Mouse (Mus musculus) MEL (cell line): Measurements from ENCODE around the gene Ppp1r14b. TPM values are rescaled to one million over a fixed set of nuclear protein-coding genes. Genes with fewer than 3 reads are reported as not detected.
A peak's percentile ranks its signal among the peaks of the same experiment; 100 is the strongest.

Experiments
- DNase-seq: peaks from one replicate; pipeline ENCODE4 v3.0.0; 2011; ENCODE audit warnings: low read depth, low spot score
- H3K27ac ChIP-seq: 2 replicates; pipeline ENCODE4 v1.5.1; 2012; ENCODE audit warnings: low read depth, mild to moderate bottlenecking, control low read depth, low read length, moderate library complexity; ENCODE audit not compliant: control insufficient read depth
- H3K27me3 ChIP-seq, 2 experiments: fragments of 150-350 bp in 1 of 2; sonication (generic) in 1 of 2; 2 replicates each; pipeline ENCODE4 v1.6.1; 2012; ENCODE audit warnings: low read length in 2 of 2, mild to moderate bottlenecking in 2 of 2, improper control_type of control experiment in 1 of 2, moderate library complexity in 1 of 2; ENCODE audit not compliant: insufficient read depth in 2 of 2, control insufficient read depth in 1 of 2
- H3K36me3 ChIP-seq, 2 experiments: 2 replicates each; pipeline ENCODE4 v1.6.1; 2012 to 2014; ENCODE audit warnings: low read length in 2 of 2, improper control_type of control experiment in 1 of 2, inconsistent platforms in 1 of 2, mild to moderate bottlenecking in 1 of 2; ENCODE audit not compliant: insufficient read depth in 2 of 2, control insufficient read depth in 1 of 2
- H3K4me1 ChIP-seq, 2 experiments: fragments of 150-350 bp in 1 of 2; sonication (generic) in 1 of 2; 2 replicates each; pipeline ENCODE4 v1.6.1; 2012; ENCODE audit warnings: low read length in 2 of 2, improper control_type of control experiment in 1 of 2, mild to moderate bottlenecking in 1 of 2; ENCODE audit not compliant: insufficient read depth in 2 of 2, control insufficient read depth in 1 of 2
- H3K4me3 ChIP-seq, 2 experiments: fragments of 150-350 bp in 1 of 2; sonication (generic) in 1 of 2; 2 replicates each; pipeline ENCODE4 v1.5.1; 2012; ENCODE audit warnings: low read depth in 2 of 2, low read length in 2 of 2, mild to moderate bottlenecking in 2 of 2, moderate library complexity in 2 of 2, control low read depth in 1 of 2, improper control_type of control experiment in 1 of 2; ENCODE audit not compliant: control insufficient read depth in 1 of 2, insufficient read depth in 1 of 2
- H3K79me2 ChIP-seq: 2 replicates; pipeline ENCODE4 v1.6.1; 2012; ENCODE audit warnings: mild to moderate bottlenecking, low read length, moderate library complexity; ENCODE audit not compliant: control insufficient read depth, poor library complexity, insufficient read depth
- H3K9ac ChIP-seq: 2 replicates; pipeline ENCODE4 v1.6.1; 2012; ENCODE audit warnings: low read depth, mild to moderate bottlenecking, control low read depth, low read length, moderate library complexity; ENCODE audit not compliant: control insufficient read depth, poor library complexity, severe bottlenecking
- H3K9me3 ChIP-seq: fragments of 150-350 bp; sonication (generic); replicated peaks from 2 replicates; pipeline ENCODE4 v1.6.1; 2012; ENCODE audit warnings: mild to moderate bottlenecking, low read length, improper control_type of control experiment, moderate library complexity; ENCODE audit not compliant: insufficient read depth
- BHLHE40 ChIP-seq: IDR thresholded peaks from 2 replicates; pipeline ENCODE4 v1.6.1; 2012; ENCODE audit warnings: low read depth, mild to moderate bottlenecking, inconsistent platforms, low read length, improper control_type of control experiment, borderline replicate concordance
- CHD1 ChIP-seq: IDR thresholded peaks from 2 replicates; pipeline ENCODE4 v1.6.1; 2012; ENCODE audit warnings: low read depth, mild to moderate bottlenecking, inconsistent platforms, low read length, improper control_type of control experiment
- E2F4 ChIP-seq: IDR thresholded peaks from 2 replicates; pipeline ENCODE4 v1.6.1; 2011; ENCODE audit warnings: low read depth, low read length, improper control_type of control experiment, borderline replicate concordance
- ELF1 ChIP-seq: IDR thresholded peaks from 2 replicates; pipeline ENCODE4 v1.6.1; 2014; ENCODE audit warnings: low read depth, mild to moderate bottlenecking, inconsistent platforms, low read length, improper control_type of control experiment, moderate library complexity
- EP300 ChIP-seq, 2 experiments: IDR thresholded peaks; 2 replicates each; pipeline ENCODE4 v1.6.1; 2011; ENCODE audit warnings: improper control_type of control experiment in 2 of 2, low read length in 2 of 2, low read depth in 1 of 2, mild to moderate bottlenecking in 1 of 2
- ETS1 ChIP-seq: IDR thresholded peaks from 2 replicates; pipeline ENCODE4 v1.6.1; 2012; ENCODE audit warnings: low read depth, mild to moderate bottlenecking, inconsistent platforms, low read length, improper control_type of control experiment, moderate library complexity
- GABPA ChIP-seq: IDR thresholded peaks from 2 replicates; pipeline ENCODE4 v1.6.1; 2012; ENCODE audit warnings: low read depth, mild to moderate bottlenecking, inconsistent platforms, low read length, improper control_type of control experiment, moderate library complexity
- JUND ChIP-seq: IDR thresholded peaks from 2 replicates; pipeline ENCODE4 v1.6.1; 2011; ENCODE audit warnings: low read depth, mild to moderate bottlenecking, improper control_type of control experiment, low read length
- KAT2A ChIP-seq: conservative IDR thresholded peaks from 2 replicates; pipeline ENCODE4 v1.6.1; 2012; ENCODE audit warnings: low read depth, low read length, improper control_type of control experiment, inconsistent platforms
- MAFK ChIP-seq: IDR thresholded peaks from 2 replicates; pipeline ENCODE4 v1.6.1; 2011; ENCODE audit warnings: low read depth, mild to moderate bottlenecking, low read length, improper control_type of control experiment, borderline replicate concordance
- MAX ChIP-seq: IDR thresholded peaks from 2 replicates; pipeline ENCODE4 v1.6.1; 2011; ENCODE audit warnings: low read length, improper control_type of control experiment
- MAZ ChIP-seq: IDR thresholded peaks from 2 replicates; pipeline ENCODE4 v1.6.1; 2012; ENCODE audit warnings: low read depth, mild to moderate bottlenecking, inconsistent platforms, low read length, improper control_type of control experiment
- MEF2A ChIP-seq: IDR thresholded peaks from 2 replicates; pipeline ENCODE4 v1.6.1; 2014; ENCODE audit warnings: low read depth, mild to moderate bottlenecking, inconsistent platforms, low read length, improper control_type of control experiment; ENCODE audit not compliant: poor library complexity, insufficient replicate concordance, severe bottlenecking; ENCODE audit errors: extremely low read depth
- MXI1 ChIP-seq: IDR thresholded peaks from 2 replicates; pipeline ENCODE4 v1.6.1; 2011; ENCODE audit warnings: mild to moderate bottlenecking, low read depth, low read length, improper control_type of control experiment
- MYB ChIP-seq: IDR thresholded peaks from 2 replicates; pipeline ENCODE4 v1.6.1; 2011; ENCODE audit warnings: mild to moderate bottlenecking, low read depth, low read length, improper control_type of control experiment
- NRF1 ChIP-seq: IDR thresholded peaks from 2 replicates; pipeline ENCODE4 v1.6.1; 2014; ENCODE audit warnings: low read depth, mild to moderate bottlenecking, inconsistent platforms, low read length, improper control_type of control experiment, moderate library complexity; ENCODE audit not compliant: poor library complexity, insufficient read depth, severe bottlenecking
- POLR2A ChIP-seq, 2 experiments: IDR thresholded peaks; 2 replicates each; pipeline ENCODE4 v1.6.1; 2011 to 2012; ENCODE audit warnings: low read length in 2 of 2, mild to moderate bottlenecking in 2 of 2, control low read depth in 1 of 2, improper control_type of control experiment in 1 of 2, low read depth in 1 of 2, moderate library complexity in 1 of 2; ENCODE audit not compliant: control insufficient read depth in 1 of 2, insufficient read depth in 1 of 2, poor library complexity in 1 of 2
- POLR2AphosphoS2 ChIP-seq: IDR thresholded peaks from 2 replicates; pipeline ENCODE4 v1.6.1; 2011; ENCODE audit warnings: low read length, improper control_type of control experiment
- POLR2AphosphoS5 ChIP-seq: IDR thresholded peaks from 2 replicates; pipeline ENCODE4 v1.6.1; 2012; ENCODE audit warnings: low read depth, borderline replicate concordance, mild to moderate bottlenecking, inconsistent platforms, low read length, moderate library complexity, mixed read lengths
- RAD21 ChIP-seq: IDR thresholded peaks from 2 replicates; pipeline ENCODE4 v1.6.1; 2011; ENCODE audit warnings: mild to moderate bottlenecking, low read depth, low read length, improper control_type of control experiment
- RCOR1 ChIP-seq: IDR thresholded peaks from 2 replicates; pipeline ENCODE4 v1.6.1; 2012; ENCODE audit warnings: low read depth, mild to moderate bottlenecking, inconsistent platforms, low read length, improper control_type of control experiment
- SIN3A ChIP-seq: IDR thresholded peaks from 2 replicates; pipeline ENCODE4 v1.6.1; 2012; ENCODE audit warnings: low read length, improper control_type of control experiment, inconsistent platforms
- SMC3 ChIP-seq: IDR thresholded peaks from 2 replicates; pipeline ENCODE4 v1.6.1; 2011; ENCODE audit warnings: low read depth, low read length, improper control_type of control experiment
- TAL1 ChIP-seq: IDR thresholded peaks from 2 replicates; pipeline ENCODE4 v1.6.1; 2012; ENCODE audit warnings: mild to moderate bottlenecking, inconsistent platforms, low read length, moderate library complexity, mixed read lengths
- TBP ChIP-seq: IDR thresholded peaks from 2 replicates; pipeline ENCODE4 v1.8.0; 2011; ENCODE audit warnings: low read depth, low read length, improper control_type of control experiment
- UBTF ChIP-seq: IDR thresholded peaks from 2 replicates; pipeline ENCODE4 v1.6.1; 2012; ENCODE audit warnings: low read depth, mild to moderate bottlenecking, inconsistent platforms, low read length, improper control_type of control experiment, moderate library complexity, borderline replicate concordance; ENCODE audit not compliant: insufficient read depth
- USF1 ChIP-seq: IDR thresholded peaks from 2 replicates; pipeline ENCODE4 v1.6.1; 2014; ENCODE audit warnings: low read depth, mild to moderate bottlenecking, inconsistent platforms, low read length, improper control_type of control experiment, moderate library complexity
- USF2 ChIP-seq, 2 experiments: IDR thresholded peaks; 2 replicates each; pipeline ENCODE4 v1.6.1; 2011 to 2012; ENCODE audit warnings: improper control_type of control experiment in 2 of 2, low read length in 2 of 2, borderline replicate concordance in 1 of 2, inconsistent platforms in 1 of 2, low read depth in 1 of 2, mild to moderate bottlenecking in 1 of 2; ENCODE audit not compliant: insufficient read depth in 1 of 2
- ZC3H11A ChIP-seq: IDR thresholded peaks from 2 replicates; pipeline ENCODE4 v1.6.1; 2012; ENCODE audit warnings: low read depth, mild to moderate bottlenecking, inconsistent platforms, low read length, improper control_type of control experiment
- ZKSCAN1 ChIP-seq: IDR thresholded peaks from 2 replicates; pipeline ENCODE4 v1.6.1; 2012; ENCODE audit warnings: low read depth, mild to moderate bottlenecking, inconsistent platforms, low read length, improper control_type of control experiment, moderate library complexity
- ZMIZ1 ChIP-seq: IDR thresholded peaks from 2 replicates; pipeline ENCODE4 v1.6.1; 2012; ENCODE audit warnings: low read depth, mild to moderate bottlenecking, inconsistent platforms, low read length, improper control_type of control experiment, moderate library complexity
- polyA plus RNA-seq, 2 experiments: library from polyadenylated mRNA; stranded (reverse) in 1 of 2; unstranded in 1 of 2; fragments of >175 nt in 1 of 2; fragments of >200 nt in 1 of 2; gene quantifications; 2 replicates each; pipeline versions ENCODE4 v1.2.1 to v1.2.4; 2012; ENCODE audit warnings: low replicate concordance in 2 of 2, low read depth in 1 of 2; ENCODE audit not compliant: insufficient read length in 2 of 2, insufficient read depth in 1 of 2, missing spikeins in 1 of 2
- total RNA-seq: library from RNA; depleted of rRNA; stranded (reverse); fragments of 300-350 nt; gene quantifications from 2 replicates; pipeline ENCODE4 v1.2.3, GENCODE M21; 2012

Ppp1r14b gene
- total and polyA plus RNA-seq, 3 experiments: 349 to 467 TPM; not detected in 1

DNA sequence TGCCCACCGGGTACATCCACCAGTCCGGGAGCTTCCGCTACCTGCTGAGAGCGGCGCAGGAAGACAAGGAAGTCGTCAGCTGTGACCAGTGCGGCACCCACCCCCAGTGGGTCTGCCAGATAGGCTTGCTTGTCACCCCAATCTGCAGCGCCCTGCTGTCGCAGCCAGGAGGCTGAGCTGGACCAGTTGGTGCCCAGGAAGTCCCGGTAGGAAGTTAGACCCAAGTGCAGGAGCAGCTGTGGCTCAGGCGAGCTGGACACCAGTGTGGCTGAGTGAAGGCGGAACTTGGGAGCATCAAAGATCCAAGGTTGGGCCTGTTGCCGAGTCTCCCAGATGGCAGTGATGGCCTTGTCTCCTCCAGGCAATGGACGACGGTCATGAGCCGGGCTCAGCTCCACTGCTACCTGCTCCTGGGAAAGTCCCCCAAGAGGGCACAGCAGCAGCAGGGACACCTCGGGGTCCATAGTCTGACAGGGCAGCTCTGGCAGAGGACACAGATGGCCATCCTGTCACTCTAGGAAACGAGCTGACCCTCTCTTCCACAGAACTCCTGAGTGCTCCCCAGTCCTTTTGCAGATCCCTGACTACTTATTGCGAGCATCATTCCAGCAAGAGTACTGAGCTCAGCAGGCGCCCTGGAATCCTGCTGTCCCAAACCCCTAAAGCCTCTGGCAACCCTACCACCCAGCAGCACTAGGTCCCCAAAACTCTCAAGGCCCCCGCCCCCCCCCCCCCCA is 20.7 kb downstream of the Ppp1r14b start (continued):
- TF ChIP-seq ZMIZ1: no peak
- no peak for TF ChIP-seq RAD21
- TF ChIP-seq MAX: no peak
- TF ChIP-seq EP300 (IDR thresholded peaks at IDR 0.05; ENCODE audit: low read depth in 1 of 2, low read length in 2 of 2): no peak
- no peak for TF ChIP-seq JUND
- no peak for TF ChIP-seq RCOR1
- no peak for TF ChIP-seq TBP
- no peak for TF ChIP-seq CHD1
- peak; percentile 57; the same call in 1 of the 2 replicates for TF ChIP-seq ETS1
- no peak for TF ChIP-seq ZKSCAN1
- TF ChIP-seq MEF2A: no peak
- peak; percentile 54; the same call in 1 of the 2 replicates for TF ChIP-seq ELF1
- TF ChIP-seq UBTF: no peak
- TF ChIP-seq E2F4: no peak
- no peak for TF ChIP-seq ZC3H11A
- TF ChIP-seq NRF1: no peak
- no peak for TF ChIP-seq USF2 (IDR thresholded peaks at IDR 0.05; ENCODE audit: borderline replicate concordance in 1 of 2, insufficient read depth in 1 of 2, low read depth in 1 of 2, low read length in 2 of 2)
- TF ChIP-seq POLR2AphosphoS5: no peak
- no peak for TF ChIP-seq MAFK
- no peak for TF ChIP-seq POLR2AphosphoS2
- TF ChIP-seq SIN3A: no peak

- H3K27me3 ChIP-seq: no peaks in the 10 kb centered on the region
- peaks cover 4% of the 10 kb centered on the region; the same call in 1 of the 2 replicates for H3K79me2 ChIP-seq
- H3K27ac ChIP-seq: peak within 1 kb of the TSS; percentile 45
- H3K9me3 ChIP-seq: no peaks in the 10 kb centered on the region
- H3K4me1 ChIP-seq: peaks cover 2 to 22% of the 10 kb centered on the region in 2 experiments; a peak in 3 of 4 replicates
- peak; percentile 94 for DNase-seq
- peak within 1 kb of the TSS; percentile 78 for H3K9ac ChIP-seq
- peak within 1 kb of the TSS; percentile 63 to 89 for H3K4me3 ChIP-seq
- H3K36me3 ChIP-seq: peaks cover 2 to 3% of the 10 kb centered on the region in 2 experiments; a peak in 1 of 4 replicates
- TF ChIP-seq SMC3 (no peak), ZKSCAN1 (no peak), GABPA (no peak), TBP (no peak), KAT2A (no peak), MXI1 (peak; percentile 58), POLR2A (IDR thresholded peaks at IDR 0.05; ENCODE audit: control insufficient read depth in 1 of 2, insufficient read depth in 1 of 2, low read depth in 1 of 2, low read length in 2 of 2, poor library complexity in 1 of 2) (peak; percentile 59 to 68; a peak in 3 of 4 replicates), CHD1 (no peak), POLR2AphosphoS5 (no peak), USF2 (IDR thresholded peaks at IDR 0.05; ENCODE audit: borderline replicate concordance in 1 of 2, insufficient read depth in 1 of 2, low read depth in 1 of 2, low read length in 2 of 2) (no peak), MAFK (no peak), JUND (no peak), ELF1 (peak; percentile 71), TAL1 (no peak), BHLHE40 (no peak), POLR2AphosphoS2 (peak; percentile 58; the same call in 1 of the 2 replicates), MYB (no peak), SIN3A (peak; percentile 56; the same call in 1 of the 2 replicates), MAZ (peak; percentile 20; the same call in 1 of the 2 replicates), RAD21 (no peak), E2F4 (no peak), USF1 (no peak)
Observed at GRCm38 (mm10) chr19:6996006-6996405, 21.2 kb downstream of the Ppp1r14b start, which contains the start of the genes Nudt22 and Trpt1. TSS of gene Nudt22 (minus strand) at chr19:6996117. TSS of gene Trpt1 (plus strand) at chr19:6996131.
